Mouse (Mus musculus) hindbrain, embryonic 11.5 days (tissue): ENCODE measurements around the gene Podxl2. TPM values are rescaled to one million over a fixed set of nuclear protein-coding genes. Genes with fewer than 3 reads are reported as not detected.

Experiments
- ATAC-seq: fragments of 200-750 bp; cut with Nextera tagmentation; 2 replicates; pipeline ENCODE4 v1.8.0; 2017; ENCODE audit warnings: mild to moderate bottlenecking, moderate TSS enrichment, moderate library complexity; ENCODE audit not compliant: low FRiP score
- DNase-seq: peaks from one replicate; pipeline ENCODE4 v3.0.0-alpha.2; 2015; ENCODE audit warnings: low spot score
- H3K27ac ChIP-seq: fragments of 300-500 bp; sonication (generic); 2 replicates; pipeline ENCODE4 v1.5.1; 2014; ENCODE audit warnings: mild to moderate bottlenecking, low read depth, low read length
- H3K27me3 ChIP-seq: fragments of 300-500 bp; sonication (generic); 2 replicates; pipeline ENCODE4 v1.6.1; 2014; ENCODE audit warnings: mild to moderate bottlenecking, low read length, moderate library complexity, mixed read lengths; ENCODE audit not compliant: control insufficient read depth, insufficient read depth
- H3K36me3 ChIP-seq: fragments of 300-500 bp; sonication (generic); 2 replicates; pipeline ENCODE4 v1.6.1; 2014; ENCODE audit warnings: mild to moderate bottlenecking, low read length, moderate library complexity, mixed read lengths; ENCODE audit not compliant: control insufficient read depth, insufficient read depth
- H3K4me1 ChIP-seq: fragments of 300-500 bp; sonication (generic); replicated peaks from 2 replicates; pipeline ENCODE4 v1.6.1; 2014; ENCODE audit warnings: low read length, mixed read lengths; ENCODE audit not compliant: control insufficient read depth, insufficient read depth
- H3K4me2 ChIP-seq: fragments of 300-500 bp; sonication (generic); replicated peaks from 2 replicates; pipeline ENCODE4 v1.6.1; 2014; ENCODE audit warnings: mild to moderate bottlenecking, low read depth, low read length
- H3K4me3 ChIP-seq: fragments of 300-500 bp; sonication (generic); 2 replicates; pipeline ENCODE4 v1.5.1; 2014; ENCODE audit warnings: low read depth, low read length
- H3K9ac ChIP-seq: fragments of 300-500 bp; sonication (generic); 2 replicates; pipeline ENCODE4 v1.6.1; 2014; ENCODE audit warnings: low read depth, low read length
- H3K9me3 ChIP-seq: fragments of 300-500 bp; sonication (generic); 2 replicates; pipeline ENCODE4 v1.6.1; 2016; ENCODE audit warnings: low read length; ENCODE audit not compliant: control insufficient read depth
- WGBS: fragments of 180-500 bp; shearing (Covaris S2); extraction: QIAGEN DNeasy Blood & Tissue Kit; methylation state at CpG from one replicate; pipeline ENCODE4 v1.1.7; 2014; 5-methylcytosine and 5-hydroxymethylcytosine counted together
- polyA plus RNA-seq: library from polyadenylated mRNA; unstranded; fragments of >200 nt; fragmentation: Nextera tagmentation; extraction: Ambion mirVana; gene quantifications from 2 replicates; pipeline ENCODE4 v1.2.1, GENCODE M21; 2014

Podxl2 gene
- polyA plus RNA-seq, 1 experiment from 2014 or later: 156 TPM

- Histone ChIP-seq H3K36me3 (no peaks in the 10 kb centered on the region), H3K4me2 (no peak overlapping the region), H3K4me3 (no peak overlapping the region), H3K4me1 (no peaks in the 10 kb centered on the region), H3K27me3 (no peaks in the 10 kb centered on the region), H3K27ac (no peak overlapping the region), H3K9me3 (no peaks in the 10 kb centered on the region), H3K9ac (no peak overlapping the region)
- DNase-seq (peak; percentile 46), ATAC-seq (peak; percentile 40; the same call in 1 of the 2 replicates)
- WGBS: 45% methylated on average over 4 of the region's 4 CpGs
Observed at GRCm38 (mm10) chr6:88849270-88849669, 25.6 kb downstream of the Podxl2 start.

- Histone ChIP-seq H3K27ac (no peak overlapping the region), H3K36me3 (no peaks in the 10 kb centered on the region), H3K4me1 (peaks cover 4% of the 10 kb centered on the region; the same call in 1 of the 2 replicates), H3K4me2 (no peak overlapping the region), H3K9ac (no peak overlapping the region), H3K27me3 (no peaks in the 10 kb centered on the region), H3K9me3 (no peaks in the 10 kb centered on the region), H3K4me3 (no peak overlapping the region)
- ATAC-seq: no peak
- 57% methylated on average over 2 of the region's 2 CpGs for WGBS
- DNase-seq: no peak
Observed at GRCm38 (mm10) chr6:88847571-88847970, 27.3 kb downstream of the Podxl2 start.

- Histone ChIP-seq H3K36me3 (no peaks in the 10 kb centered on the region), H3K4me3 (no peak overlapping the region), H3K27me3 (no peaks in the 10 kb centered on the region), H3K9ac (no peak overlapping the region), H3K4me2 (no peak overlapping the region), H3K4me1 (peaks cover 9% of the 10 kb centered on the region), H3K9me3 (no peaks in the 10 kb centered on the region), H3K27ac (no peak overlapping the region)
- no peak for ATAC-seq
- DNase-seq: no peak
- 89% methylated on average over 7 of the region's 7 CpGs for WGBS
Observed at GRCm38 (mm10) chr6:88844901-88845565, 29.8 kb downstream of the Podxl2 start.

GRCm38 (mm10) chr6:88843781-88844725 lies 30.8 kb downstream of the Podxl2 start:
- H3K4me3 ChIP-seq: no peak overlapping the region
- 82% methylated on average over 9 of the region's 9 CpGs for WGBS

GRCm38 (mm10) chr6:88843241-88843640 lies 31.6 kb downstream of the Podxl2 start:
- Histone ChIP-seq H3K4me2 (peak overlapping the region; percentile 85), H3K9ac (no peak overlapping the region), H3K9me3 (no peaks in the 10 kb centered on the region), H3K4me3 (peak overlapping the region; percentile 81; the same call in 1 of the 2 replicates), H3K4me1 (peaks cover 9% of the 10 kb centered on the region), H3K27ac (no peak overlapping the region), H3K36me3 (no peaks in the 10 kb centered on the region), H3K27me3 (no peaks in the 10 kb centered on the region)
- DNase-seq (no peak), ATAC-seq (no peak)
- WGBS: 72% methylated on average over 7 of the region's 7 CpGs

More at GRCm38 (mm10) chr6:88843781-88844725, 30.8 kb downstream of the Podxl2 start:
- H3K4me1 ChIP-seq: peaks cover 9% of the 10 kb centered on the region
- no peaks in the 10 kb centered on the region for H3K9me3 ChIP-seq
- no peaks in the 10 kb centered on the region for H3K27me3 ChIP-seq
- DNase-seq: no peak
- H3K27ac ChIP-seq: no peak overlapping the region
- H3K9ac ChIP-seq: no peak overlapping the region
- no peak overlapping the region for H3K4me2 ChIP-seq
- ATAC-seq: no peak
- no peaks in the 10 kb centered on the region for H3K36me3 ChIP-seq

GRCm38 (mm10) chr6:88842731-88843151 lies 32.1 kb downstream of the Podxl2 start:
- peak overlapping the region; percentile 66 for H3K9ac ChIP-seq
- peak overlapping the region; percentile 84 for H3K27ac ChIP-seq
- no peaks in the 10 kb centered on the region for H3K9me3 ChIP-seq
- DNase-seq (no peak), ATAC-seq (no peak)
- 1% methylated on average over 32 of the region's 32 CpGs for WGBS
- no peaks in the 10 kb centered on the region for H3K36me3 ChIP-seq
- peak overlapping the region; percentile 81 for H3K4me3 ChIP-seq
- H3K4me1 ChIP-seq: peaks cover 9% of the 10 kb centered on the region
- H3K27me3 ChIP-seq: no peaks in the 10 kb centered on the region
- H3K4me2 ChIP-seq: peak overlapping the region; percentile 85

- Histone ChIP-seq H3K27ac (peak within 1 kb of the TSS; percentile 87), H3K27me3 (no peaks in the 10 kb centered on the region)
- ATAC-seq: peak; percentile 96
Observed at GRCm38 (mm10) chr6:88841781-88842689, 32.8 kb downstream of the Podxl2 start, which contains the start of gene Abtb1. Abtb1 (minus strand) TSS chr6:88841984.

GRCm38 (mm10) chr6:88841514-88841780 lies 33.4 kb downstream of the Podxl2 start:
- DNase-seq: no peak
- Histone ChIP-seq H3K36me3 (no peaks in the 10 kb centered on the region), H3K9me3 (no peaks in the 10 kb centered on the region), H3K27ac (peak overlapping the region; percentile 87), H3K4me3 (peak overlapping the region; percentile 81), H3K4me1 (peaks cover 9% of the 10 kb centered on the region), H3K4me2 (peak overlapping the region; percentile 81), H3K27me3 (no peaks in the 10 kb centered on the region), H3K9ac (peak overlapping the region; percentile 79)
- no peak for ATAC-seq
- WGBS: 0% methylated on average over 22 of the region's 22 CpGs

More at GRCm38 (mm10) chr6:88841781-88842689, 32.8 kb downstream of the Podxl2 start, which contains the start of gene Abtb1:
- H3K4me1 ChIP-seq: peaks cover 9% of the 10 kb centered on the region
- under 1% methylated on average over 47 of the region's 72 CpGs for WGBS
- H3K36me3 ChIP-seq: no peaks in the 10 kb centered on the region
- peak; percentile 100 for DNase-seq
- peak within 1 kb of the TSS; percentile 79 for H3K9ac ChIP-seq
- H3K4me2 ChIP-seq: peak within 1 kb of the TSS; percentile 85
- no peaks in the 10 kb centered on the region for H3K9me3 ChIP-seq
- H3K4me3 ChIP-seq: peak within 1 kb of the TSS; percentile 81
